Mouse (Mus musculus) cerebellum, postnatal 14 days (tissue): ENCODE data around the gene Rab25.

Experiments used
- DNase-seq, 2 experiments: peaks; one replicate each; pipeline ENCODE4 v3.0.0; 2021; ENCODE audit warnings: mixed read lengths in 2 of 2

Gene Rab25

DNA sequence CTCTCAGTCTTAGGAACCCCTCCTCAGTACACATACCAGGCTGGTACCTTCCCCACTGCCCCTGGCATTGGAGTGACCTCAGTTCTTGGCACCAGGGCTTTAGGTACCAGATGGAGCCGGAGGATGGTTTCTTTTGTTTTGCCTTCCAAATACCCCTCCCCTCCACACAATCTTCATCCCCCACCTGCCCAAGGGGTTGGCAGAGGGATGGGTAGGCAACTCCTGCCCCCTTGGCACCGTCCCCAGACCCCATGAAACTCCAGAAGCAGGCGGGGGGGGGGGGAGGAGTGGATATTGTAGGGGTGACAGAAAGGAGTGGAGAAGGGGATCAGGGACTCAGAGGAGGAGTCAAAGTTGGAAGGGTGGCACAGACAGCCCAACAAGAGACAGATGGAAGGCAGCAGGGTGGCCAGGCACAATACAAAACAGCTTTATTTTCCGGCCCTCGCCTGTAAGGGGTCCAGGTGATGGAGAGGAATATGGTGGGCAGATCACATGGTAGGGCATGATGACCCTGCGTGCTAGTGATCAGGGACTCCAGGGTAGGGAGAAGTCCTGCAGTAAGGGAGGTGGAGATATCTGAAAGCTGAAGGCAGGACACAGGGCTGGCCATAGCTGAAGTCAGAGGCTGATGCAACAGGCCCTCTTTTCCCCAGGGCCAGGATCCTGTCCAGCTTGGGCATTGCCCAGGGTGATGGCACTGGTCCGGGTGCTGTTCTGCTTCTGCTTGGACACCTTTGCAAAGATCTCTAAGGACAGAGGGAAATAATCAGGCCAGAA is 6.3 kb downstream of the Rab25 start:
- peak; percentile 90 to 93 for DNase-seq

DNA sequence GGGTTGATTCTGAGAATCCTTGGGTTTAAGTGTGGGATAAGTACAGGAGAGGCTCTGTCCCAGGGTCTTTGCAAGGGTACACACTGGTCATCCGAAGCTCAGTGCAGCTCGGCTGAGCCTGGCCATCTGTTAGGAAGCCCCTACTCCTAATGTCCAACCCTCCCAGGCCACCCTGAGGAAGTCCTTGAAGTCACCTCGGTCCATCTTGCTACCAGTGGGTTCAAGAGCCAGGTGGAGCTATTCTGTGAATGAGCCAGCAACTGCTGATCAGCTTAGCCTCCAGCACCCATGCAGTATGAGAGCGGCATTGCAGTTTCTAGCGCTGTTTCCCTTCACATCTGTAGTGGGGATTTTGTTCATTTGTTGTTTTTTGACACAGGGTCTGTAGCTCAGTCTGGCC is 8.0 kb downstream of the Rab25 start:
- DNase-seq: peak in 1 of 2 experiments; percentile 55

DNA sequence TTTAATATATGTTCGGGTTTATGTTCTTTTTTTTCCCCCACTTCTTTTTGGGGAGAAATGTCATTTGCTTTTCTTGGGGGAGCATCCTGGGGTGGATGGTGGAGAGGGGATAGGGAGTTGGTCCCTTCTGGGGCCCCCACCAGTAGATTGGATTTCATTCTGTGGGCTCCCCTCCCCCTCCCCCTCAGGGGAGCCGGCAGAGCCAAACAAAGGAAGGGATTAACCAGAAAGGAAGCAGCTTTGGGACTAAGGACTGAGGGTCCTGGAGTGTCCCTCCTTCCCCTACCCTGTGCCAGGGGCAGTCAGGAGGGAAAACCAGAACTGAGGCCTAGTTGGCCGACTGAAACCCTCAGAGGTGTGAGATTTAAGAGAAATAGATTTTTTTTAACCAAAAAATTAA is 8.7 kb downstream of the Rab25 start:
- DNase-seq: peak in 1 of 2 experiments; percentile 55

DNA sequence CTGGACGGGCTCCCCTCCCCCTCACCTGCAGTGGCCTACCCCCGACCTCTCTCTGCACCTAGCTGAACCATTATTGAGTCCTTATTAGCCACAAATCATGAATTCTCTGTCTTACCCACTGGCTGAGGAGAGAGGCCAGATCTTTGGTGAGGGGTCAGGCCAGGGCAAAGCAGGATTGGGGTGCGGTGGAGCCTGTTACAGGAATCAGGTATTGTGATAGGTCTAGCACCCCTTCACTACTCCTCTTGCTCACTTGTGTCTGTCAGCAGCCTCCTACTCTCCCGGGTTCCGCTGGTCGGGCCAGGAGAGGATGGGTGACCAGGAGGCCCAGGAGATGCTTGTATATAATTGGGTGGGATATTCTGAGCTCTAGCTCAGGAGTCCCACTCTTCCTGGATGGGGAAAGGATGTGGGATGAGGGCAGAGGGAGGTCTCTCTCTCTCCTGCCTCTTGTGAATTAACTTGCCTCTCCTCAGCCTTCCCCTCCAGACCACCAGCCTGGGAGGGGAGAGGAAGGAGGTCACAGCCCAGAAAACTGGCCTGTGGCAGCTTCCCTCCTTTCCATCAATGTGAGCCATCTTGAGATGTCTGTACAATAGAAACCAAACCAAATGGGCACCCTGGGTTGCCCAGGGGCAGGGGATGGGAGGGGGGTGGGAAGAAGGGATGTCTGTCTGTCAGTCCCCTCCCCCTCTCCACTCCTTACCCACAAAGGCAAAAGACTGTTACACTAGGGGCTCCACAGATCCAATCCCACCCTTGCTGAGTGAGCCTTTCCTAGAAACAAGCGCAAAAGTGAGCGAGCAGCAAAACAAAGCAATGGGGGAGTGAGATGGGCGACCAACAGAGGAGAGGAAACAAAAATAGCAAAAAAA is 9.6 kb downstream of the Rab25 start:
- DNase-seq: peak in 1 of 2 experiments; percentile 23

DNA sequence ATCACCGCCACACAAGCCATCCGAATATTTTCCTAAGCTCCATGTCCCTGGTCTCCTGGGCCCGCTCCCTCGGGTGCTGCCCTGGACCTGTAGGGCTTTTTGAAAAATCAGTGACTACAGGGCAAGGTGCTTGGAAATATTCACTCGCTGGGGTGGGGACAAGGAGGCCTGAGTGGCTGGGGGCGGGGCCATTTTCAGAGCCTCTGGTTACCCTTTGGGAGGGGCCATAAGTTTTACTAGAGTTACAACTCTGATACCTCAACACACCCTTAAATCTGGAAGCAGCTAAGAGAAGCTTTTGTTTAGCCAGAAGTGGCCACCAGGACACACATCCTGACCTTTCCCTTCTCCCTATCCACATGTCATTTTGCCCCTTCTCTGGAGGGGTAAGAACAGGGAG is 11.0 kb downstream of the Rab25 start:
- DNase-seq: no peak

DNA sequence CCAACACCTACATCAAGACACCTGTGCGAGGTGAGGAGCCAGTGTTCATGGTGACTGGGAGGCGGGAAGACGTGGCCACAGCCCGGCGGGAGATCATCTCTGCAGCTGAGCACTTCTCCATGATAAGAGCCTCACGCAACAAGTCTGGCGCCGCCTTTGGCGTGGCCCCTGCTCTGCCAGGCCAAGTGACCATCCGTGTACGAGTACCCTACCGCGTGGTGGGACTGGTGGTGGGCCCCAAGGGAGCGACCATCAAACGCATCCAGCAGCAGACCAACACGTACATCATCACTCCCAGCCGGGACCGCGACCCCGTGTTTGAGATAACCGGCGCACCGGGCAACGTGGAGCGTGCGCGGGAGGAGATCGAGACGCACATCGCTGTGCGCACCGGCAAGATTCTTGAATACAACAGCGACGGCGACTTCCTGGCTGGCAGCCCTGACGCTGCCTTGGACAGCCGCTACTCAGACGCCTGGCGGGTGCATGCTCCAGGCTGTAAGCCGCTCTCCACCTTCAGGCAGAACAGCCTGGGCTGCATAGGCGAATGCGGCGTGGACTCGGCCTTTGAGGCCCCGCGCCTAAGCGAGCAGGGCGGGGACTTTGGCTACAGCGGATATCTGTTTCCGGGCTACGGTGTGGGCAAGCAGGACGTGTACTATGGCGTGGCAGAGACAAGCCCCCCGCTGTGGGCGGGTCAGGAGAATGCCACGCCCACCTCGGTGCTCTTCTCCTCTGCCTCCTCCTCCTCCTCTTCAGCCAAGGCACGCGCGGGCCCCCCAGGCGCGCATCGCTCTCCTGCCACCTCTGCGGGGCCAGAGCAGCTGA is 11.8 kb downstream of the Rab25 start:
- DNase-seq: peak; percentile 82

DNA sequence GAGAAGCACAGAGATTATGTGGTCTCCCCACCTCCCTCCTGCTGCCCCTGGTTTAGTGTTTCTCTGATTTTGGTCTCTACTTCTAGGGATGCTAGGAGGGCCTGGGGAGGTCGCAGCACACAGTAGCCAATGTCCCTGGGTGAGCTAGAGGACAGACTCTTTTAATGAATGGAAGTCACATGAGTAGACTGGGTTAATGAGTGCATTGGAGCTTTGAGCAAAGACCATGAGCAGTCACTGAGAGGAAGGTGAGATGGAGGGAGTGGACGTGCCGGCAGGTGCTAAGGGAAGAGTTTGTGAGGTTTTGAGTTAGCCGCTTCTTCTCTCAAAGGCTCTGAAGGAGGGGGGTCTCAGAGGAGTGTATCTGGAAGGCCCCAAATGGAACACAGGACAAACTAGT is 12.6 kb downstream of the Rab25 start:
- DNase-seq: no peak

DNA sequence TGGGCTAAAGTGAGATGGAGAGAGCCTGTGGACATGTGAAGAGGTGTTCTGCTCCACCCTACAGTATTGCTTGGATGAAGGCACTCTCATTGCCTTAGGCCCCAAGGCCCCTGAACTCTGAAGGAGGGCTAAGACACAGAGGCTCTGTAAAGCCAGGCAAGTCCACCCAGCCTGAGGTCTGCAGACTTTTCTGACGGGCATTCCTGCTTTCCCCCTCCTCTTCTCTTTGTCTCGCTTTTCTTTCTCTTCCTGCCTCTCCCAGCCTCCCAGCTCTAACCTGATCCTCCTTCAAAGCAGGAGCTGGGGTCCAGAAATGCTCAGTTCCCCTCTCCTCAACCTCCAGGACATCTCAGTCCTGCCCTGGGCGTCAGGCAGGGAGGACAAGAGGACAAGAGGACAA is 13.1 kb downstream of the Rab25 start:
- no peak for DNase-seq

DNA sequence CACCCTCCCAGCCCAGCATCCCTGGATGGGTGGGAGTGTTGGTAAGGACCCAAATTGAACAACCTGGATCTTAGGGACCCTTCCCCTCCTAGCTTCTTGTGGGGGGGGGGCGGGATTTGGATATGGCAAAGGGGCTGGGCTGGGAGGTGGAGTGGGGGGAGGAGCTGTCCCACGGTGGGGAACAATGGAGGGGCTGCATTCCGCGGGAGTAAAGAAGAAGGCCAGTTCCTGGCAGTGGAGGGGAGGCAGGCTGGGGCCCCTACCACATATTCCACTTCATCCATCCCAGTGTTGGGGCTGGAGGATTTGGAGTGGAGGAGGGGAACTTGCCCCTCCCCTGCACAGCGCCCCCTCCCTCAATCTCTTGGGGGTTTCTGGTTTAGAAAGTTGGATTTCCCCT is 14.4 kb downstream of the Rab25 start:
- peak in 1 of 2 experiments; percentile 13 for DNase-seq

DNA sequence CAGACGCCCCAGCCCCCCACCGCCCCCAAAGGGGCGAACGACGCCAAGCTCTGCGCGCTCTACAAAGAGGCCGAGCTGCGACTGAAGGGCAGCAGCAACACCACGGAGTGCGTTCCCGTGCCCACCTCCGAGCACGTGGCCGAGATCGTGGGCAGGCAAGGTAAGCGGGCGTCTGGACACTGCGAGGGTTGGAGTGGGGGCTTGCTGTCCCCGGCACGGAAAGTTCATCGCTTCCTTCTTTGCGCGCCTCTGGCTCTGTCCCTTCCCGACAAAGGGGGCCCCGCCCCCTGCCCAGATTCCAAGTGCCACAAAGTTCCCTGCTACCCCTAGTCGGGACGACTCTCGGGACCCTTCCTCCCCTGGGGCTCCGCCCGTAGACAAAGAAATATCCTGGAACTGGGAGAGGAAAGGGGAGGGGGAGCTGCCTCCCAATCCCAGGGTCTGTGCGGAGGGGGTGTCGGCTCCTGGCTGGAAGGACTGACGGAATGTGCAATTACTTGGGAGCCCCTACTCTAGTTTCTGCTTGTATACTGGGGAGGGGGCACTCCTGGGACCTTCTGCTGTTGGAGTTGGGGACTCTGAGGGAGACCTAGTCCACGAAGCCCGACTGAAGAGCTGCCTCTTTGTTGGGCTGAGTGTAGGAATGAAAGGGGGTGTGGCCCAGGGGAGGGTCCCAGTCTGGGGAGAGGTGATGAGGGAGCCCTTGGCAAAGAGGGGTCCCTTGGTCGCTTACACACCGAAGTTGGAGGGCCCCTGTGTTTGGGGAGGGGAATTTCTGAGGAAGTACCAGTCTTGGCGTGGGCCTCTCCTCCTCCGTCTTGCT is 15.2 kb downstream of the Rab25 start:
- peak; percentile 44 to 57 for DNase-seq

DNA sequence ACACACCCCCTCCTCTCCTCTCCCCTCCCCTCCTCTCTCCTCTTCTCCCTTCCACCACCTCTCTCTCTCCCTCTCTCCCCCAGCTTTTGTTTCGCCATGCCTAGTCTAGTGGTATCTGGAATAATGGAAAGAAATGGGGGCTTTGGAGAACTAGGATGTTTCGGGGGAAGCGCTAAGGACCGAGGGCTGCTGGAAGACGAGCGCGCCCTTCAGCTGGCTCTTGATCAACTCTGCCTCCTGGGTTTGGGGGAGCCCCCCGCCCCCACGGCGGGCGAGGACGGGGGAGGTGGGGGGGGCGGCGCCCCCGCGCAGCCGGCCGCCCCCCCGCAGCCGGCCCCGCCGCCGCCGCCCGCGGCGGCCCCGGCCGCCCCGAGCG is 15.8 kb downstream of the Rab25 start, which contains the start of gene Mex3a:
TSS of gene Mex3a (plus strand) at position 97 of the 376 bp plus-strand sequence.
- DNase-seq: peak in 1 of 2 experiments; percentile 37

DNA sequence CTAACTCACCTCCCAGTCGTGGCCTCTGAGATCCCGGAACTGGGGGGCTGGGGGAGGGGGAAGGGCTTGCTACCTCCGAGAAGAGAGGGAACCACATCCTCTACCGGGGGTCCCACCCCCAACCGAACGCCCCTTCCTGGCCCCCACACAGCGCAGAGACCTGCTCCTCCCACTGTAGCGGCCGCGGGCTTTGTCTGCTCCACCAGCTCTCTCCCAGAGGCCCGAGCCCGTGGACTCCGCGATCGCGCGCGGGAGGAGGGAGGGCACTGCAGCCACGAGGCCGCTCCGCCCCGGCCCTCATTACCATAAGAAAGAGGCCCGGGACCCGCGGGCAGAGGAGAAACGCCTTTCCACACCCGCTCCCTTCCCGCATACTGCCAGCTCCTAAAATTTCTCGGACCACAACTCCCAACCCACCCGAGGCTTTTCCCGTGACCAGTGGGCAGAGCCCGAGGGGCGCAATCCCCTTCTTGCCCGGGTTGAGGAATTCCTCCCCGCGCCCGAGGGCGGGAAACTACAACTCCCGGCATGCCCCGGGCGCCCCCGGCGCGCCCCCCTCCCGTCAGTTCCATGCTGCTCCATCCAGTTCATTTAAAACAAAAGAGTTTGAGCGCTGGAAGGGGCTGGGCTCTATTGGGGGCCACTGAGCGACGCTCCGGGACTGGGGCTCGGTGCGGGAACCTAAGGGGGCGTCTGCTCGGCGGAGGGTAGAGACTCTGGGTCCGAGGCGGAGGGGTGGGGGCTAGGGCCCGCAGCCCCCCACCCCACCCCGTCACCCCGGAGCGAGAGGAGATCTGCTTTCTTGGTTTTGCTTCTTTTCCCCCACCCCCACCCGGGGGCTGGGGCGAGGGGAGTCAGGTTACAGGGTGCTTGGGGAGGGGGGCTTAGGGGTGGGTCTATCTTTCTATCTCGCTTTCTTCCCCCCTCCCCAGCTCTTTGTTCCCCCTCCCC is 16.5 kb downstream of the Rab25 start:
- DNase-seq: peak; percentile 92 to 95

DNA sequence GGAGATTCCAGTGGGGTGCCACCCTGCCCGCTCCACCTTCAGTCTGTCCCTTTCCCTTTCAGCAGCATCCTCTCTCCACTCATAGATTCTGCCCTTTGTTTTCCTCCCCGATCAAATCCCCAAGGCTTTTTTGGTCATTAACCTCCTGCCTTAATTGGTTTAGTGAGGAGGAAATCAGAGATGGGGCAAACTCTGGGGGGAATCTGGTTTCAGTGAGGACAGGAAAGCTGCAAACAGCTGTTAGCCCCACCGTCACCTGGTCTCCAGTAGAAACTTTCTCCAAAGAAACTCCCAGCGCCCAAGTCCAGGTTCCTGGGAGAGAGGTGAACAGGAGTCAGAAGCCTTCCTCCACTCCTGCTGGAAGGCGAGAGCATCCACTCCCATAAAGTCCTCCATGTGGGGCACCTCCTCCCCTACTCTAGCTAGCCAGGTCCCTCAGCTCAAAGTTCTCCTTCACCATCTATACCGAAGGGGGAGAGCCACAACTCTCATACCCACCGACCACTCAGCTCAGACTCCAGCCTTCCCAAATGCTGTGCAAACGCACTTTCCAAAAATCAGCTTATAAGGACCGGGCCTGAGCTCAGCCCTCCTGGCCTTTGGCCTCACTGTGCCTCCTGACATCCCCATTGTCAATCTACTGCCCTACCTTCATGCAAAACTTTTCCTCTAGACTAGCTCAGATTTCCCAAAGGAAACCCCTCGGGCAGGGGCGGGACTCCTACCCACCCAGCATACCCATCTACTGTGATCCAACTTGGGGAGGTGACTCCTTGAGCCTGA is 17.8 kb downstream of the Rab25 start:
- DNase-seq: no peak

DNA sequence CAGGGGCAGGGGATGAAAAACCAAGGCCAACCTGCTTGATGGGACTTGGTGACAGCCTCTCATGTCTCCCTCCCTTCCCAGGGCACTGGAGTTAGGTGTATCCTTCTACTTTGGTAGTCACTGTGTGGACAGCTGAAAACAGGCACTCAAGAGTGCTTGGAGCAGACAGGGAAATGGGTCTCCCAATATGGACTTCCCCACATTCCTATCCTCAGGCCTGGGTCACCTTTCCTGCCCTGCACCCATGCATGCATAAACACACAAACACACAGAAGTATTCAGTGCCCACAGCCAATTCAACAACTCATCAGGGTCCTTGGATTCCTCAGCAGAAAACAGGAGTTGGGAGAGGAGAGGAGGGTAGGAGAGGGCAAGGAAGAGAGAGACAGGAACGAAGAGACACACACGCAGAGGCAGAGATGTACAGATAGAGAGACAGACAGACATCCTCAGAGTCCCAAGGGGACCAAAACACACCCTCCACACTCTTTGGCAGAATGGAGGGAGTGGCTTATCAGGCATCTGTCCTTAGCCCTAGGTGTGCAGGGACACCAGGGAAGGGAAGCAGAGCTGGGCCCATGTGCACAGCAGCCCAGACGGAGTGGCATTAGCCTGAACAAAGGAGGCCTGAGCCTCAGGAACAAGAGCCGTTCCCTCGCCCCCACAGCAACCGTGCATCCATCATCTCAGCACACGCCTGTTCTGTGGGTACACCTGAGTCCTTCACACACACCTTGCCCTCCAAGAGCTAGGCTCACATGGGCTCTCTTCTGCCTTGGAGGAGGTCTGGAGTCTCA is 18.7 kb downstream of the Rab25 start:
- DNase-seq: no peak

DNA sequence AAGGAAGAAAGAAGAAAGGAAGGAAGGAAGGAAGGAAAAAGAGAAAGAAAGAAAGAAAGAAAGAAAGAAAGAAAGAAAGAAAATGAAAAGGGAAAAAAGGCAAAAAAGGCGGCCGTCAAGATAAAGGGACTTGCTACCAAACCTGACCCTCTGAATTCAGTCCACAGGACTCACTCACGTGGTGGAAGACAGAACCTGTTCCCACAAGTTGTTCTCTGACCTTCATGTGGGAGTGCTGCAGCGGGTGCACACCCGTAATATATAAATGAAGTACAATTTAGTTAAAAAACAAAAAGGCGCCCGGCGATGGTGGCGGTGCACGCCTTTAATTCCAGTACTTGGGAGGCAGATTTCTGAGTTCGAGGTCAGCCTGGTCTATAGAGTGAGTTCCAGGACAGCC is 19.5 kb downstream of the Rab25 start:
- no peak for DNase-seq

DNA sequence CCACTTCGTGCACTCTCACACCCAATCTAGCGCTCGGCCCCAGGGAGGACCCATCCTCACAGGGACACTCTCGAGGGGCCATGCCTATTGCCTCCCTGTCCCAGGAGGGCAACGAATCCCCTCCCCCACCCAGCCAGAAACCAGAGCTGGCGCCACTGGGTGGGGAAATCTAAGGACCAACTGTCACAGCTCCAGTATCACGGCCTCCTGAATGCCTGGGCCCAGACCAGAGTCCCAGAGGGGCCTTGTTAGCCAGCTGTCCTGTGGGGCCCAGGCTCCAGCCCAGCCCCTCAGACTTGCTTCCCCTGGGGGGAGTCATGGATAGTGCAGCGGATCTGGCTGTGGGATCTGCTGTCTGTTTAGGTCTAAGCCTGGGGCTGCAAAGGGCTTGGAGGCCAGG is 20.5 kb downstream of the Rab25 start:
- no peak for DNase-seq

DNA sequence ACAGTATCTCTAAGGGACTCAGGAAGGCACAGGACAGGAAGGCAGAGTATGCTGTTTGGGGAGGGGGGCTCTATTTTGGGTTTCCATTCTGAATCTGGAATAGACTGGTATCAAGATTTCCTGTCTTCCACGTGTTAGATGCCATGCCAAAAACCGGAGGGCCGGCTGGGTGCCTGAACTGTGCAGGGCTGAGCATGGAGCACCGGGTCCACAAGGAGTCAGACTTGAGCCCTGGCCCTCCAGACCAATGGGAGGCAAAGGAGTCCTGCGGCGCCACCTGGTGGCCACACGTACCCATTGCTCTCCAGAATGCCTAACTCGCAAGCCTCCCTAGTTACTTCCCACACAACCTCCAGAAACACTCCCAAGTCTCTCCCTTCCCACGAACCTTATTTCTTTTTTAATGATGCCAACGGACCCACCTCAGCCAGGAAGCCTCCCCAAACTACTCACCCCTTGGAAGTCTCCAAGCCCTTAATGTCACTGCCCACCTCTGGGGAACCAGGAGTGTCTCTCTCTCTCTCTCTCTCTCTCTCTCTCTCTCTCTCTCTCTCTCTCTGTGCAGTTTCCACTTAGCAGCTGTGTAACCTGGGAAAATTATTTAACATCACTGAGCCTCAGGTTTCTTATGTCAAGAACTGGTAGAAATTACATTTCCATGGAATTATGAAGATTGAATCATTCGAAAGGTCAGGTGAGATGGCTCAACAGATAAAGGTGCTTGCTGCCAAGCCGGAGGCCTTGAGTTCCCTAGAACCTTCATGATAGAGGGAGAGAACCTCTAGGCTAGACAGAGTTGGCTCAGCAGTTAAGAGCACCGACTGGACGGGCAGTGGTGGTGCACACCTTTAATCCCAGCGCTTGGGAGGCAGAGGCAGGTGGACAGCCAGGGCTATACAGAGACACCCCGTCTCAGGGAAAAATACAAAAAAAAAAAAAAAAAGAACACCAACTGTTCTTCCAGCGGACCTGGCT is 21.7 kb downstream of the Rab25 start:
- DNase-seq: peak; percentile 91 to 94

DNA sequence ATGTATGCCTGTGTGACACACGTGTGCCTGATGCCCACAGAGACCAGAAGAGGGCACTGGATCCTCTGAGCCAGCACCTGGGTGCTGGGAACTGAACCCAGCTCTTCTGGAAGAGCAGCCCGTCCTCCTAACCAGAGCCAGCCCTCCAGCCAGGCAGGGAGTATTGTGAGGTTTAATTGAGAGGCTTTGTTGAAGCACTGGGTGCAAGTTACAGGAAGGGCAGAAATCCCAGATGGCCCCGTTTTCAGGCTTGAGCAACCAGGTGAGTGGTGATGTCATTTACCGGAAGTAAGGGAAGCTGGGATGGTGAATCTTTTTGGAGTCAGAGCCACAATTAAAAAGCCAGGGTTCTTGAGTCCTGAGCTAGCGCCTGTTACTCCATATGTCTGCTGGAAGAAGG is 23.1 kb downstream of the Rab25 start:
- DNase-seq: no peak
